Mouse (Mus musculus): ENCODE results near the gene Msmp.

DNA sequence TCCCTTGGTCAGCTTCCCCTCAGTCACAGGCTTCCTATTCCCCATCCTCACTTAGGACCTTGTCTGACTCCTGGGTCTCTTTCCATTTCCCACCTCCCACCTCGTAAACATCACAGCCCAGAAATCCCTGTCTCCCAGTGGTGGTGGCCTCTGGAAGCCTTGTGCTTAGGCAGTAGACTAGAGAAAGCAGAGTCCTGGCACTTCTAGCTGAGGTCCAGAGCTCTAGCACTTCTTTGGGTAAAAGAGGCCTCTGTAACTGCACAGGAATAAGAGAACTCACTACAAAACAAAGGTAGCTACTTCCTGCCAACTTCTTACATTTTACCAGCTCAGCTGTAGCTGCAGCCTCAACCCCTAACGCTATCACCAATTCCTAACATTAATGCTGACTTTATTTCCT, 23.3 kb downstream of the Msmp start:
- no peak for TF ChIP-seq CTCF (IDR thresholded peaks at IDR 0.05; ENCODE audit: low read depth, low read length)
- TF ChIP-seq GATA1 (IDR thresholded peaks at IDR 0.05; ENCODE audit: borderline replicate concordance, low read length): no peak
- no peak for TF ChIP-seq TAL1 (conservative IDR thresholded peaks at IDR 0.05; ENCODE audit: low read depth, low read length)
- no peak for TF ChIP-seq POLR2AphosphoS5 (IDR thresholded peaks at IDR 0.05; ENCODE audit: insufficient replicate concordance, low read depth, low read length)
- TF ChIP-seq GATA2 (IDR thresholded peaks at IDR 0.05; ENCODE audit: borderline replicate concordance, low read depth, low read length): no peak

Data from G1E (cell line).